Mouse (Mus musculus) heart, postnatal 0 days (tissue): ENCODE measurements around the gene Pld5.

ENCODE experiments used
- CTCF ChIP-seq: IDR thresholded peaks from 2 replicates; pipeline ENCODE4 v1.5.1; 2016; ENCODE audit warnings: antibody characterized with exemption, control low read depth, low read depth
- EP300 ChIP-seq: IDR thresholded peaks from 2 replicates; pipeline ENCODE4 v1.6.1; 2016; ENCODE audit warnings: antibody characterized with exemption, low read depth

DNA sequence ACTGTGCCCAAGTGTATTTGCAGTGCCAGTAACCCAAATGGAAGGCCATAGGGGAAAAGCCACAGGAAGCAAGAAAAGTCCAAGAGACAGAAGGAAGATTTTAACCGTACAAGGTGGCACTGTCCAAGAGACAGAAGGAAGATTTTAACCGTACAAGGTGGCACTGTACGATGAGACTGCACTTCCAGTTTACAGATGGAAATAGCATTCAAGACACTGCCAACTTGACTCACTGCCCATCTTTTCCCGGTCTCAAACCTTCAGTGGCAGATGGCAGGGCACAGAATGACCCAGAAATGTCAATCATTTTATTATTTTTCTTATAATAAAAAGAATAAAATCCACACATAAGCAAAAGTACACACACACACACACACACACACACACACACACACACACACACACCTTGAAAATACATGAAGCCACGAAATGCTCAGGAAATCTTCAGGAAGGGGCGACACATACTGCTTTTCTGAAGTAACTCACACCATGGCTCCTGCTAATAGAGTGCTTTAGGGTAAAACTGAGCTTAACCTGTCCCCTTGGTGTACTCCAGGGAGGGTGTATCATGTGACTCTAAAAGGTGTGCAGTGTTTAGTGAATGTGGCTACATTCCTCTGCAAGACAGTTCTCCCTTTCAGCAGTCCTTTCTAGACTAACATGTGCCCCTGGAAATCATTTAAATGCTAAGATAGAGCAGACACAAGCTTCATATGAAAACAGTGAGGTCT lies 77.9 kb downstream of the Pld5 start:
- TF ChIP-seq EP300: no peak
- TF ChIP-seq CTCF: no peak
